Comparison of ENCODE assay signal across 7 mouse cellular contexts in genomic region chrX:73593212-73593611, GRCm38 (mm10). TPM values are rescaled to one million over a fixed set of nuclear protein-coding genes. Genes with fewer than 3 reads are reported as not detected.
DNase-seq lines count a peak whose midpoint lies in the region; ATAC-seq and TF ChIP-seq lines count a peak whose summit lies in the region.

No protein-coding gene starts in this region.

- no peak overlapping the region for H3K9ac ChIP-seq in lung, postnatal 0 days (replicated peaks; ENCODE audit: low read depth)

- H3K4me3 ChIP-seq in layer of hippocampus, adult 2 months: no peak overlapping the region
- no peak overlapping the region for H3K4me3 ChIP-seq in lung, postnatal 0 days (ENCODE audit: low read depth, low read length)

- H3K27ac ChIP-seq in layer of hippocampus, adult 2 months: no peak overlapping the region
- H3K27ac ChIP-seq in lung, postnatal 0 days (ENCODE audit: low read length): no peak overlapping the region

- H3K36me3 ChIP-seq in lung, postnatal 0 days (ENCODE audit: insufficient read depth, low read length): no peaks in the 10 kb centered on the region

- H3K4me2 ChIP-seq in lung, postnatal 0 days (replicated peaks; ENCODE audit: low read depth, low read length): no peak overlapping the region

- DNase-seq in layer of hippocampus, adult 2 months (ENCODE audit: low spot score in 2 of 2): no peak
- DNase-seq in layer of hippocampus, postnatal 10 days (ENCODE audit: low spot score in 2 of 2): no peak
- peak; percentile 59 for DNase-seq in R1 (ENCODE audit: low read depth, low spot score)
- DNase-seq in lung, postnatal 0 days (ENCODE audit: low spot score): peak; percentile 60
- DNase-seq in thymus, postnatal 36 days: peak; percentile 40 to 53
- no peak for DNase-seq in ovary, postnatal 10 days (ENCODE audit: low spot score)

- TF ChIP-seq CTCF in layer of hippocampus, adult 2 months (conservative IDR thresholded peaks at IDR 0.05): peak; percentile 69
- peak; percentile 67 for TF ChIP-seq CTCF in lung, postnatal 0 days (IDR thresholded peaks at IDR 0.05)

- ATAC-seq in erythroid progenitor cell, adult 5-6 weeks (replicated peaks; ENCODE audit: low FRiP score, poor library complexity, severe bottlenecking): peak; percentile 75
- peak; percentile 80 for ATAC-seq in lung, postnatal 0 days

- no peak for TF ChIP-seq EP300 in lung, postnatal 0 days (IDR thresholded peaks at IDR 0.05)

- H3K9me3 ChIP-seq in lung, postnatal 0 days (ENCODE audit: low read length): no peaks in the 10 kb centered on the region

- WGBS in lung, postnatal 0 days: 17% methylated on average over 6 of the region's 6 CpGs

- H3K4me1 ChIP-seq in lung, postnatal 0 days (ENCODE audit: insufficient read depth, low read depth, low read length): no peaks in the 10 kb centered on the region

- no peaks in the 10 kb centered on the region for H3K27me3 ChIP-seq in lung, postnatal 0 days (replicated peaks; ENCODE audit: insufficient read depth, low read length)

RNA-seq across cellular contexts. Expression of gene Dusp9, which starts 46.0 kb away (rescaled TPM):
- under 1 TPM; 0.20 to 0.25 TPM for total RNA-seq in layer of hippocampus, adult 2 months (2021)
- total RNA-seq in layer of hippocampus, postnatal 10 days (2021): under 1 TPM; 0.80 to 0.83 TPM
- not detected in 2 replicates for total RNA-seq in erythroid progenitor cell, adult 5-6 weeks (2015; ENCODE audit: low replicate concordance)
- not detected in 2 replicates for total RNA-seq in erythroid progenitor cell, adult 5-6 weeks (2017; ENCODE audit: low replicate concordance)
- 2.2 and 2.4 TPM in 2 replicates for polyA plus RNA-seq in lung, postnatal 0 days (2015; fragmentation: Nextera tagmentation; extraction: Ambion mirVana)

Comparison
In these comparisons a context has a peak if more than half of its experiments do, and no peak if none do; other contexts are left out.
1. DNase-seq: peak in R1 (single experiment), lung, postnatal 0 days (single experiment) and thymus, postnatal 36 days (2 of 2); none in layer of hippocampus, adult 2 months (0 of 2), layer of hippocampus, postnatal 10 days (0 of 2) and ovary, postnatal 10 days (single experiment).